Mouse (Mus musculus) neural tube, embryonic 10.5 days (tissue): ENCODE data around the gene Hoxc5.

ENCODE experiments used
- DNase-seq: peaks from one replicate; pipeline ENCODE4 v3.0.0-alpha.2; 2017; ENCODE audit warnings: low spot score; ENCODE audit errors: extremely low spot score

The Hoxc5 gene

DNA sequence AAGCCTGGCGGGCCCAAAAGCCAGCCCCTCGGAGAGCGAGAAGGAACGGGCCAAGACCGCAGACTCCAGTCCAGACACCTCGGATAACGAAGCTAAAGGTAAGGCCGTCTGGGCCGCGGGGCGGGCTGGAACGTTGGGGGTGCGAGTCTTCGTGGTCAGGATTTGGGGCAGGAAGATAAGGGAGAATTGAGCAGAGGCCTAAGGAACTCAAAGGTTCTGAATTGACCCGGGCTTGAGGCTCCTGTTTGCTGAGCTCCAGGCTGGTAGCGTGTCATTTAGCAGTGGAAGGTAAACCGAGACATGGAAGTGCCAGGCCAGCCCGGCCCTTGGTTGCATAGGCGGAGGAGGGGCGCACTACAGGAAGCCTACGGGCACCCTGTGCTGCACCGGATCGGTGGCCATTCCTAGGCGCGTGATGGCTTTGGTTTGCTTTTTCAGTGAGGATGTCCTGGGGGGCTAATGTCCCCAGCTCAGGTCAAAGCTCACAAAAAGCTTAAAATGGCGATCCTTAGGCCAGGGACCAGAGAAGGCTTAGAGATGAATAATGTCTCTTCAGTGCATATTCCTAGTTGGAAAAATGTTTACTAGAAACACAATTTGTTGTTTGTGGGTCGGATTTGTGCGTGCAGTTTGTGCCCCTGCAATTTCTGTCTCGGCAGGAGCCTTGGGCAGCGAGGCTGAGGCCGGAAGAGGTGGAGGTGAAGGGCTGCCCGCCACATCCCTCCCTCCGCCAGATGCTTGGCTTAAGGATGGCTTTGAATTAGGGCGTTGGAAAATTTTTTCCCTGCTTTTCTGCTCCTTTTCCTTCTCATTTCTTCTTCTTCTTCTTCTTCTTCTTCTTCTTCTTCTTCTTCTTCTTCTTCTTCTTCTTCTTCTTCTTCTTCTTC is 511 bp downstream of the Hoxc5 start:
- no peak for DNase-seq

DNA sequence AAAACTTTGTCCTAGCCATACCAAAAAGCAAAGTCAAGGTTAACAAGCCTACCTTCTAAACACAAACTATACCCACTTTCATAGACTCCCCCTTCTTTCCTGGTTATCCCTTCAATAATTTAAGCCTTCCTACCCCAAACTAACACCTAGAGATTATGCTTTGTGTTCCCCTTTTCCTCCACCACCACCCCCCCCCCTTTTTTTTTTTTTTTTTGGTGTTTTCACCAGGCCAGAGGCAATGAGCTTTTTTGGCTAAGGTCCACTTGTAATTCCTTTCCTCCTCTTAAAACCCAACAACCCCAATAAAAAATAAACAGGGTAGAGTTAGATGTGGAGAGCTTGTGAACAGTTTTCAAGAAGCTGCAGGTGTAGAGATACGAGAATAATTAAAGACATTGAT is 2.1 kb downstream of the Hoxc5 start:
- no peak for DNase-seq

GRCm38 (mm10) chr15:102970740-102971139 is 3.5 kb downstream of the Hoxc5 start:
- no peak for DNase-seq

- DNase-seq = no peak
Measured at GRCm38 (mm10) chr15:102972254-102972653, 5.0 kb downstream of the Hoxc5 start.

DNA sequence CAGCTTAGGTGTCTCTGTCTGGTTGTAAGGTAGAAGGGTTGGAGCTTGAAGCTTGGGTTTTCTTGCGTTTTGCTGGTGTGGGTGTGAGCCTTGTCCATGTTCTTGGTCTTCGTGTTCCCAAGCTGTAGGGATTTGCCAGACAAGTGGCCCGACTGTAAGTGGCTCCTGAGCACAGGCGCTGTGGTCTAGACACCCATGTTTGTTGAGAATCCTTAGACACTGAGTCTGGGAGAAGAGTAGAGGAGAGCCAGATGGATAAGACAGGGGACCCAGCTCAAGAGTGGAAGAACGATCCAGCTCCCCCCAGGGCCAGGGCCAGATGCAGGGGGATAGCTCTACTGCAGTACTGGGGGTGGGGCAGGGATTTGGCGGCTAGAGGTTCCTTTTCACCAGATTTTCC is 5.5 kb downstream of the Hoxc5 start:
- DNase-seq = no peak

DNA sequence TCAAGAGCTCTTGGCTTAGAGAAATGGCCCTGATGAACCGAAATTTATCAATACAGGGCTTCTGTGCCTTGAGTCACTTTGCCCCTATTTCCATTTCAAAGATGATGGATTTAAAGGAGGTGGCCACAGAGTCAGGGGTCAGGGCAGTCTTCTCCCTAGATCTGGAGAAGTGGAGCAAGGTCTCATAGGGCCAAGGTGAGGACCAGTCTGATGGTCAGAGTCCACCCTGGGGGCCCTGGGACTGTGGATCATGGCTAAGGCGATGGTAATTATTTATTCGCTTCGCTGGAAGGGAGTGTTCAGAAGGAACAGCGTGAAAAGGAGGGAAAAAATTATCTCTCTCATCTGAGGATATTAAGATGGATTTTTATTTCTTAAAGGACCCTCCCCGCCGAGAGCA is 7.8 kb downstream of the Hoxc5 start:
- peak; percentile 55 for DNase-seq

DNA sequence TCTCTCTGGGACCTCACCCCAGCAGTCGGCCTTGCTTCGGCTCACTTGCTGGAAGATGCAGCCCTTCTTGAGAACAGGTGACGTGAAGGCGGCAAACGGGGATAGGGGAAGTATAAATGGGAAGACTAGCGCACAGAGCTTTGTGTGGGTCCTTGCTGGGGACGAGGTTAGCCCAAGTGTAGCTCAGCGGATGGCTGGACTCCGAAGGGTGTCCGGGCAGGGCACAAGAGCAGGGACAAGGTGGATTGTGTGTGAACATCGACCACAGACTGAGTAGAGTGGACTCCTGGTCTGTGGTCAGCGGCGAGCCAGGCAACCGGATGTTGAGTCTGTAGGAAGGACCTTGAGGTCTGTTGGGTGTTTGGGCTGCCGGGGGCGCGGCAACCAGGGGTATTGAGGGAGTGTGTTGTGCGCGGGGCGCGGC is 8.5 kb downstream of the Hoxc5 start:
- DNase-seq = no peak

GRCm38 (mm10) chr15:102976171-102976570 is 8.9 kb downstream of the Hoxc5 start, which contains the start of gene Hoxc9:
TSS of gene Hoxc9 (plus strand) at chr15:102976439.
- DNase-seq = peak; percentile 68

DNA sequence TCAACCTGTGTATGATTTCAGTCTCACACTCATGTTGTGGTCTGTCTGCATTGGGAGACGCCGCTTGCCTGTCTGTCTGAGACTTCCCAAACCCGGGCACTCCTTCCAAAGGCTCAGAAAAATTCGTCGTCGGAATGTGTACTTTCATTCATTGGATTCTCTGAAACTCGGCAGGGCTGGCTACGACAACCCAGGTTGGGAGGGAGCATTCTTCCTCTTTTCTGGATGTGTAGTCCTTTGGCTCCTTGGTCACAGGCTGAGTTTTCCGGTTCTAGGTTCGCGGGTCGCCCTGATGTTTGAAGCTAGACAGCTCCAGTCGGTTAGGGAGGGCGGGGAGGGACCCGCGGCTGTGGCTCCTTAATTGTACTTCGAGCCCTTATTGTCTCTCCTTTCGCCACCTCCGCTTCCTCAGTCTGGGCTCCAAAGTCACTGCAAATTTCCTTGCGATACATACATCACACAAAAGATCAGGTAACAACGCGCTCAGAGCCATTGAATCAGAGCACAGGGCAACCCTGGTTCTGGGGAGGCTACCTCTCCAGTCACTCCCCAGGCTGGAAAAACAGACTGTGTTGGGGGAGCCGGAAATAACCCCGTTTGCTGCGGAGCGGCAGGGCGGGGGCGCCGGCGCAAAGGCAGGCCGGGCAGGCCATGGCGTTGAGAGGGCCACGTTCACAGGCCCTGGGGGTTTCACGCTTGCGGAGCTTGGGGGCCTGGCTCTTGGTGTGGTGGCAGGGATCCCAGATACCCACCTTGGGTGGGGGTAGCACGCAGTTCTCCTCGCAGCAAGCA is 9.6 kb downstream of the Hoxc5 start:
- peak; percentile 68 for DNase-seq

- peak; percentile 65 for DNase-seq
Measured at GRCm38 (mm10) chr15:102977423-102977974, 10.3 kb downstream of the Hoxc5 start.

GRCm38 (mm10) chr15:102978615-102979515 is 11.6 kb downstream of the Hoxc5 start:
- DNase-seq = peak; percentile 61

DNA sequence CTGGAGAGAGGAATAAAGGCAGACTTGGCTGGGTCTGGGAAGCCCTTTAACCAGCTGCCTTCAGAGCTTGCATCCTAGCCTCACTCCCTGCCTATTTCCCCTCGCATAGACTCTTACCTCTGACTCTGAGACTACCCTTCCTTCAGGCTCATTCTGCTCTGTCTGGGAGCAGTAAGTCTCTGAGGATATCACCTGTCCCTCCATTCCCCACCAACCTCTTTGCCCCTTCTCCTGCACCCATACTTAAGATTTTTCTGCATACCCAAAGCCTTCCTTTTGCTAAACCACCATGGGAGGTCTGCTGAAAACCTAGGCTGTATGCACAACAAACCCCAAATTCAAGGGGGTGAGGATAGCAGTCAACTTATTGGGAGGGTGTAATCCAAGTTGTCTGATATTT is 12.7 kb downstream of the Hoxc5 start:
- no peak for DNase-seq

- peak; percentile 54 for DNase-seq
Measured at GRCm38 (mm10) chr15:102980352-102980751, 13.1 kb downstream of the Hoxc5 start.

GRCm38 (mm10) chr15:102980912-102981311 is 13.7 kb downstream of the Hoxc5 start:
- DNase-seq = peak; percentile 65

GRCm38 (mm10) chr15:102981379-102982288 is 14.4 kb downstream of the Hoxc5 start:
- no peak for DNase-seq

- DNase-seq = no peak
Measured at GRCm38 (mm10) chr15:102983716-102984115, 16.5 kb downstream of the Hoxc5 start.

- DNase-seq = no peak
Measured at GRCm38 (mm10) chr15:102984521-102984920, 17.3 kb downstream of the Hoxc5 start.

- DNase-seq = peak; percentile 58
Measured at GRCm38 (mm10) chr15:102984925-102985324, 17.7 kb downstream of the Hoxc5 start.

DNA sequence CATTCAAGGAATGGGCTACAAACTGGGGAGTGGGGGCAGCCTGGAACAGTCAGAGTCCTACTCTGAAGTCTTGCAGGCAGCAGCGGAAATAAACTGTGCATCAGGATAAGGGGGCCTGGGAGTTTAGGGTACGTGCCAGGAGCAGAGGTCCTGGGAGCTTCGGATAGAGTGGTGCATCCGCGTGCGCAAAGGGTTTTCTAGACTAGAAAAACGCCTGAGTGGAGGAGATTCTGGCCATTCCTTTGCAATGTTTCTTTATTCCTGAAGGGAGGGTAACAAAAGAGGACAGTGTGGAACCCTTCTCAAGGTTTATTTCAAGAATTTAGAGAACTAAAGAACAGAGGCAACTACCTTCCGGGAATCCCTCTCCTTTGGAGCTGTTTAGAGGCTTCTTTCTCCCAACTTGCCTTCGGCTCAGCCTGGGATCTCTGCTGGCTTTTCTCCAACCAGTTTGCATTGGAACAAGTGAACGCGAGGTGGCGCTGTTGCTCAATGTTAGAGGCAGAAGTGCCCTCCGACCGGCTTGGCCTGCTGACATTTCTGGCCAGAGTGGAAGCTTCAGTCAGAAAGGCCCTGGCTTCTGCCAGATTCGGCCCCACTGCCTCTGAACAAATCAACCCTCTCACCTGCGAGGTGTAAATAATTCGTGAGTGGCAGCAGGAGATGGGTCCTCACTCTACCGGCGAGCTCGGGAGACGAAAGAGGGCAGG is 20.0 kb downstream of the Hoxc5 start:
- peak; percentile 100 for DNase-seq
